Mouse (Mus musculus): ENCODE measurements around the gene Mark2.

- TF ChIP-seq CTCF (IDR thresholded peaks at IDR 0.05; ENCODE audit: insufficient read depth, low read depth, low read length) (no peak), POLR2A (IDR thresholded peaks at IDR 0.05; ENCODE audit: insufficient read depth, low read depth, low read length) (peak; percentile 60; the same call in 1 of the 2 replicates)
Measured at GRCm38 (mm10) chr19:7240782-7241690, 100.6 kb downstream of the Mark2 start, which contains the start of gene Naa40.

All from olfactory bulb, adult 2 months (tissue).